Mouse (Mus musculus) G1E (cell line): ENCODE data around the gene Zbtb8b. TPM values are rescaled to one million over a fixed set of nuclear protein-coding genes. Genes with fewer than 3 reads are reported as not detected.

Source experiments
- ATAC-seq: 2 replicates; pipeline ENCODE4 v1.8.0; 2016; ENCODE audit warnings: mild to moderate bottlenecking; ENCODE audit not compliant: insufficient number of reproducible peaks, poor library complexity, low FRiP score, severe bottlenecking; ENCODE audit errors: extremely low read depth
- DNase-seq: peaks from one replicate; pipeline ENCODE4 v3.0.0; 2012; ENCODE audit warnings: low spot score
- H3K27me3 ChIP-seq: 2 replicates; pipeline ENCODE4 v1.6.1; 2012; ENCODE audit warnings: mild to moderate bottlenecking, low read length, inconsistent platforms; ENCODE audit not compliant: insufficient read depth
- H3K36me3 ChIP-seq: replicated peaks from 2 replicates; pipeline ENCODE3; 2012; ENCODE audit warnings: mild to moderate bottlenecking, inconsistent platforms
- H3K4me1 ChIP-seq: 2 replicates; pipeline ENCODE4 v1.6.1; 2012; ENCODE audit warnings: low read depth, low read length, inconsistent platforms, mixed read lengths; ENCODE audit not compliant: insufficient read depth
- H3K4me3 ChIP-seq: 2 replicates; pipeline ENCODE4 v1.5.1; 2012; ENCODE audit warnings: low read depth, mild to moderate bottlenecking, inconsistent platforms, low read length, moderate library complexity, mixed read lengths
- H3K9me3 ChIP-seq: replicated peaks from 2 replicates; pipeline ENCODE4 v1.6.1; 2012; ENCODE audit warnings: inconsistent platforms
- CTCF ChIP-seq: IDR thresholded peaks from 2 replicates; pipeline ENCODE4 v1.5.1; 2012; ENCODE audit warnings: low read depth, low read length, inconsistent platforms, mixed read lengths
- GATA1 ChIP-seq: IDR thresholded peaks from 2 replicates; pipeline ENCODE4 v1.6.1; 2012; ENCODE audit warnings: borderline replicate concordance, low read length, inconsistent platforms, mixed read lengths
- GATA2 ChIP-seq: IDR thresholded peaks from 2 replicates; pipeline ENCODE4 v1.6.1; 2012; ENCODE audit warnings: low read depth, low read length, inconsistent platforms, borderline replicate concordance
- POLR2AphosphoS5 ChIP-seq: IDR thresholded peaks from 2 replicates; pipeline ENCODE4 v1.6.1; 2012; ENCODE audit warnings: low read depth, low read length, inconsistent platforms; ENCODE audit not compliant: insufficient replicate concordance
- TAL1 ChIP-seq: conservative IDR thresholded peaks from 2 replicates; pipeline ENCODE4 v1.6.1; 2012; ENCODE audit warnings: low read depth, low read length, inconsistent platforms, mixed read lengths
- polyA plus RNA-seq: library from polyadenylated mRNA; stranded (reverse); fragments of >175 nt; gene quantifications from 2 replicates; pipeline ENCODE4 v1.2.3, GENCODE M21; 2012
- total RNA-seq, 2 experiments: library from RNA; stranded (forward) in 1 of 2; stranded (reverse) in 1 of 2; fragments of 200-1000 nt in 1 of 2; fragments of >200 nt in 1 of 2; fragmentation: Nextera tagmentation in 1 of 2; gene quantifications; 2 replicates each; pipeline ENCODE4 v1.2.3; 2014 to 2017

Zbtb8b gene
- total and polyA plus RNA-seq, 3 experiments = 0.16 TPM; not detected in 2

GRCm38 (mm10) chr4:129396960-129397359, 43.7 kb downstream of the Zbtb8b start:
- no peak overlapping the region for H3K4me3 ChIP-seq
- TF ChIP-seq GATA1 (no peak), GATA2 (no peak), TAL1 (no peak), CTCF (no peak), POLR2AphosphoS5 (no peak)
- ATAC-seq (no peak), DNase-seq (no peak)
- peaks cover 8% of the 10 kb centered on the region; the same call in 1 of the 2 replicates for H3K4me1 ChIP-seq
- no peaks in the 10 kb centered on the region for H3K9me3 ChIP-seq
- no peaks in the 10 kb centered on the region for H3K36me3 ChIP-seq
- peaks cover 15% of the 10 kb centered on the region for H3K27me3 ChIP-seq

- no peak for ATAC-seq
- Histone ChIP-seq H3K9me3 (no peaks in the 10 kb centered on the region), H3K36me3 (no peaks in the 10 kb centered on the region), H3K27me3 (peaks cover 15% of the 10 kb centered on the region), H3K4me1 (peaks cover 8% of the 10 kb centered on the region; the same call in 1 of the 2 replicates), H3K4me3 (no peak overlapping the region)
- no peak for TF ChIP-seq CTCF
- TF ChIP-seq POLR2AphosphoS5 = no peak
- TF ChIP-seq GATA2 = no peak
- DNase-seq = no peak
Observed at GRCm38 (mm10) chr4:129394089-129394870, 46.4 kb downstream of the Zbtb8b start.

- Histone ChIP-seq H3K27me3 (peaks cover 12% of the 10 kb centered on the region), H3K4me1 (peaks cover 26% of the 10 kb centered on the region), H3K9me3 (no peaks in the 10 kb centered on the region), H3K36me3 (no peaks in the 10 kb centered on the region), H3K4me3 (no peak overlapping the region)
- DNase-seq (no peak), ATAC-seq (no peak)
- TF ChIP-seq GATA1 = no peak
- TF ChIP-seq CTCF = no peak
- TF ChIP-seq POLR2AphosphoS5 = no peak
- TF ChIP-seq TAL1 = no peak
- no peak for TF ChIP-seq GATA2
Observed at GRCm38 (mm10) chr4:129390936-129391557, 49.6 kb downstream of the Zbtb8b start.

GRCm38 (mm10) chr4:129390216-129390743, 50.4 kb downstream of the Zbtb8b start:
- no peaks in the 10 kb centered on the region for H3K36me3 ChIP-seq
- H3K4me1 ChIP-seq = peaks cover 33% of the 10 kb centered on the region
- TF ChIP-seq CTCF (no peak), POLR2AphosphoS5 (no peak), GATA2 (no peak), TAL1 (no peak), GATA1 (no peak)
- no peaks in the 10 kb centered on the region for H3K9me3 ChIP-seq
- ATAC-seq (no peak), DNase-seq (no peak)
- no peak overlapping the region for H3K4me3 ChIP-seq
- peaks cover 9% of the 10 kb centered on the region for H3K27me3 ChIP-seq

- Histone ChIP-seq H3K4me1 (peaks cover 37% of the 10 kb centered on the region), H3K9me3 (no peaks in the 10 kb centered on the region), H3K27me3 (no peaks in the 10 kb centered on the region), H3K4me3 (no peak overlapping the region), H3K36me3 (no peaks in the 10 kb centered on the region)
- ATAC-seq = no peak
- TF ChIP-seq TAL1 (no peak), GATA2 (no peak), CTCF (no peak), POLR2AphosphoS5 (no peak), GATA1 (no peak)
- no peak for DNase-seq
Observed at GRCm38 (mm10) chr4:129388404-129388803, 52.2 kb downstream of the Zbtb8b start.

- Histone ChIP-seq H3K27me3 (no peaks in the 10 kb centered on the region), H3K36me3 (no peaks in the 10 kb centered on the region), H3K4me1 (peaks cover 32% of the 10 kb centered on the region), H3K4me3 (no peak overlapping the region), H3K9me3 (no peaks in the 10 kb centered on the region)
- TF ChIP-seq POLR2AphosphoS5 (no peak), GATA1 (no peak), TAL1 (no peak), CTCF (no peak), GATA2 (no peak)
- DNase-seq (no peak), ATAC-seq (no peak)
Observed at GRCm38 (mm10) chr4:129386989-129387388, 53.7 kb downstream of the Zbtb8b start.
